Mouse (Mus musculus) bone marrow macrophage, adult 2 months (primary cell): ENCODE results near the gene Ubr2.

Experiments
- CTCF ChIP-seq: IDR thresholded peaks from 2 replicates; pipeline ENCODE4 v1.5.1; 2012; ENCODE audit warnings: low read depth, mild to moderate bottlenecking, low read length, moderate library complexity
- POLR2A ChIP-seq: IDR thresholded peaks from 2 replicates; pipeline ENCODE4 v1.6.1; 2012; ENCODE audit warnings: mild to moderate bottlenecking, low read depth, low read length, borderline replicate concordance

GRCm38 (mm10) chr17:46962153-46962552 lies 48.2 kb downstream of the Ubr2 start:
- TF ChIP-seq CTCF (no peak), POLR2A (no peak)
